Mouse (Mus musculus) testis, adult 2 months (tissue): ENCODE data around the gene Fut2. TPM values are rescaled to one million over a fixed set of nuclear protein-coding genes. Genes with fewer than 3 reads are reported as not detected.
A peak's percentile ranks its signal among the peaks of the same experiment; 100 is the strongest.

ENCODE experiments used
- H3K27ac ChIP-seq: fragments of 200-500 bp; 2 replicates; pipeline ENCODE4 v1.5.1; 2012; ENCODE audit warnings: low read depth, low read length; ENCODE audit not compliant: control insufficient read depth, insufficient read depth
- H3K27me3 ChIP-seq: fragments of 200-500 bp; 2 replicates; pipeline ENCODE4 v1.6.1; 2012; ENCODE audit warnings: mild to moderate bottlenecking, low read length, moderate library complexity; ENCODE audit not compliant: control insufficient read depth, insufficient read depth
- H3K36me3 ChIP-seq: fragments of 200-500 bp; 2 replicates; pipeline ENCODE4 v1.6.1; 2012; ENCODE audit warnings: mild to moderate bottlenecking, low read length; ENCODE audit not compliant: control insufficient read depth, insufficient read depth
- H3K4me1 ChIP-seq: fragments of 200-500 bp; 2 replicates; pipeline ENCODE4 v1.6.1; 2012; ENCODE audit warnings: low read length; ENCODE audit not compliant: control insufficient read depth, insufficient read depth
- H3K4me3 ChIP-seq: fragments of 200-500 bp; 2 replicates; pipeline ENCODE4 v1.5.1; 2012; ENCODE audit warnings: low read depth, mild to moderate bottlenecking, low read length, moderate library complexity, mixed read lengths; ENCODE audit not compliant: control insufficient read depth
- CTCF ChIP-seq: fragments of 200-500 bp; IDR thresholded peaks from 2 replicates; pipeline ENCODE4 v1.5.1; 2012; ENCODE audit warnings: low read depth, mild to moderate bottlenecking, inconsistent platforms, low read length, moderate library complexity; ENCODE audit not compliant: control insufficient read depth, insufficient read depth, insufficient replicate concordance
- POLR2A ChIP-seq: fragments of 200-500 bp; IDR thresholded peaks from 2 replicates; pipeline ENCODE4 v1.6.1; 2012; ENCODE audit warnings: low read depth, mild to moderate bottlenecking, inconsistent platforms, low read length, moderate library complexity; ENCODE audit not compliant: control insufficient read depth
- polyA plus RNA-seq: library from polyadenylated mRNA; depleted of rRNA; stranded (reverse); fragments of >200 nt; gene quantifications from 2 replicates; pipeline ENCODE4 v1.2.3, GENCODE M21; 2012

Gene Fut2
- polyA plus RNA-seq, 1 experiment = 0.37 TPM

- no peak for TF ChIP-seq POLR2A
- no peak for TF ChIP-seq CTCF
- no peak overlapping the region for H3K4me3 ChIP-seq
- H3K4me1 ChIP-seq = peaks cover 41% of the 10 kb centered on the region
- H3K27ac ChIP-seq = no peak overlapping the region
- no peaks in the 10 kb centered on the region; the same call in 1 of the 2 replicates for H3K27me3 ChIP-seq
- H3K36me3 ChIP-seq = no peaks in the 10 kb centered on the region
Measured at GRCm38 (mm10) chr7:45701607-45702006, 35.4 kb upstream of the Fut2 start.

GRCm38 (mm10) chr7:45701072-45701471, 34.9 kb upstream of the Fut2 start:
- Histone ChIP-seq H3K27me3 (no peaks in the 10 kb centered on the region; the same call in 1 of the 2 replicates), H3K4me3 (no peak overlapping the region; the same call in 1 of the 2 replicates), H3K27ac (no peak overlapping the region), H3K36me3 (no peaks in the 10 kb centered on the region), H3K4me1 (peaks cover 37% of the 10 kb centered on the region)
- TF ChIP-seq CTCF (no peak), POLR2A (no peak)

- no peak for TF ChIP-seq CTCF
- no peak for TF ChIP-seq POLR2A
- Histone ChIP-seq H3K4me3 (peak overlapping the region; percentile 42), H3K27me3 (no peaks in the 10 kb centered on the region; the same call in 1 of the 2 replicates), H3K36me3 (no peaks in the 10 kb centered on the region), H3K27ac (no peak overlapping the region), H3K4me1 (peaks cover 32% of the 10 kb centered on the region)
Measured at GRCm38 (mm10) chr7:45700301-45701015, 34.3 kb upstream of the Fut2 start.

- no peak within 1 kb of the TSS for H3K27ac ChIP-seq
- no peaks in the 10 kb centered on the region for H3K36me3 ChIP-seq
- H3K27me3 ChIP-seq = no peaks in the 10 kb centered on the region; the same call in 1 of the 2 replicates
- H3K4me3 ChIP-seq = peak within 1 kb of the TSS; percentile 42
- H3K4me1 ChIP-seq = peaks cover 25% of the 10 kb centered on the region
- TF ChIP-seq CTCF (no peak), POLR2A (no peak)
Measured at GRCm38 (mm10) chr7:45699523-45700141, 33.4 kb upstream of the Fut2 start, which contains the start of gene Car11. Gene Car11 (plus strand): TSS chr7:45699843.

- Histone ChIP-seq H3K27me3 (no peaks in the 10 kb centered on the region; the same call in 1 of the 2 replicates), H3K36me3 (no peaks in the 10 kb centered on the region), H3K4me3 (no peak overlapping the region), H3K4me1 (peaks cover 21% of the 10 kb centered on the region), H3K27ac (no peak overlapping the region)
- TF ChIP-seq POLR2A = no peak
- TF ChIP-seq CTCF = no peak
Measured at GRCm38 (mm10) chr7:45697894-45698293, 31.7 kb upstream of the Fut2 start.

DNA sequence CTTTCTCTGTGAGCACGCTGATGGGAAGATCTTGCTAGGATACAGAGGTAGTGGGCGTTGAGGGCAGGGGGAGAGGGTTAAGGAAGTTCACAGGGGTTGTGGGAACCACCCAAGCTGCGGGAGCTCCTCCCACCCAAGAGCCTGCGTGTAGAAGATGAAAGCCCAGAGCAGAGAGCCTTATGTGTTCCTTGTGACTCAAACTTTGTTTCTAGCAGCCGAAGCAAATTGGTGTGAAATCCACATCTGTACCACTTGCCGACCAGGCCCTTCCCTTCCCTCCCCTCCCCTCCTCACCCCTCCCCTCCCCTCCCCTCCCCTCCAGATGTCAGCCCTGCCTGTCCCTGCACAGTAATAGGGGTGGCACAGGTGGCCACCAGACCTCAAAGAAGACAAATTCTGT, 28.9 kb upstream of the Fut2 start:
- no peak for TF ChIP-seq CTCF
- TF ChIP-seq POLR2A = no peak
- H3K27ac ChIP-seq = peak overlapping the region; percentile 2; the same call in 1 of the 2 replicates
- H3K4me3 ChIP-seq = peak overlapping the region; percentile 98
- peaks cover 15% of the 10 kb centered on the region for H3K4me1 ChIP-seq
- no peaks in the 10 kb centered on the region for H3K27me3 ChIP-seq
- no peaks in the 10 kb centered on the region for H3K36me3 ChIP-seq

- peak within 1 kb of the TSS; percentile 98 for H3K4me3 ChIP-seq
- no peaks in the 10 kb centered on the region for H3K36me3 ChIP-seq
- peaks cover 7% of the 10 kb centered on the region for H3K4me1 ChIP-seq
- TF ChIP-seq POLR2A = peak; percentile 79
- TF ChIP-seq CTCF = no peak
- no peaks in the 10 kb centered on the region for H3K27me3 ChIP-seq
- H3K27ac ChIP-seq = peak within 1 kb of the TSS; percentile 82
Measured at GRCm38 (mm10) chr7:45693921-45694591, 27.9 kb upstream of the Fut2 start, which contains the start of gene Sec1. Gene Sec1 (minus strand): TSS chr7:45694402.
